In the genomic region with DNA sequence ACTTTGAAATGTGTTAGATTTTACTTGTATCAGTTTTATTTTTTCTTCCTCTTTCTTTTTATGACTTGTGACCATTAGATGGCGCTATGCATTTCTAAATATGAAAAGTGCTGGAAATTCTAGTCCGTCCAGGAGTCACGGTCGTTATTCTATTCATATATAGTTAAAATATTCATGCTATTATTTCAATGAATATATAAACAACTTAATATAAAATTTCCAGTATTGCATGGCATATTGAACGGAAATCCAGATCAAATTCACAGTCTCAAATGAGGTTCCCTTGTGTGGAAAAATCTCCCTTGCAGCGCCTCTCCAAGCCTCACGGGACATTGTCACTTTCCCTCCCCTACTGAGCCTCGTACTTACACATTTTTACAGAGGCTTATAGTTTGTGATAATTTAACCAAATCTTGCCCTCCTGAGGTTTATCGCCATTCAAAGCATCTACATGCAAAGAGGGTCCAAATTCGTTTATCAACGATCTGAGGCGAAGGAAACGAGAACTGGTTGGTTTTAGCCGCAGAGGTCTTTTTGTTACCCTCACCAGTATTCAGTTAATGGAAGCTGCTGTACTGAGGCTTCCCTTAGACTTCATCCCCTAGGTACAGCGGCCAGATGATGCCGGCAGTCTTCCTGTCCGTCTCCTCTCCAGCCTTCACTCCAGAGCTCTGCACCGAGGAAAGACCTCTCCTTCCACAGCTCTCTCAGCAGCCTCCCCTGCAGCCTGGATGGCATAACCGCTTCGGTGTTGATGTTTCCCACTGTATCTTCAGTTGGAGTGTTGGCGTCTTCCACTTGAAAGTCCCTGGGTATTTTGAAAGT, we compare ENCODE assay signal across 9 mouse cellular contexts. TPM values are rescaled to one million over a fixed set of nuclear protein-coding genes. Genes with fewer than 3 reads are reported as not detected.
DNase-seq lines count a peak whose midpoint lies in the region; ATAC-seq and TF ChIP-seq lines count a peak whose summit lies in the region.
"Had no signal": no experiment of that assay in that cellular context is flagged by ENCODE, and none has a peak within 500 bp of the region (broad histone marks: within the 10 kb centered on the region; RNA-seq: fewer than 3 reads in every experiment).

No protein-coding gene starts in this region.

- H3K4me3 ChIP-seq in E14TG2a.4 (replicated peaks; ENCODE audit: low read length): no peak overlapping the region
- H3K4me3 ChIP-seq in embryonic facial prominence, embryonic 15.5 days (replicated peaks): peak overlapping the region; percentile 36
- peak overlapping the region; percentile 23 for H3K4me3 ChIP-seq in intestine, embryonic 14.5 days (ENCODE audit: low read depth, low read length)

- DNase-seq in cerebellum, adult 9-10 months: peak; percentile 32
- DNase-seq in cerebellum, adult 11-12 months: no peak
- DNase-seq in intestine, embryonic 14.5 days (ENCODE audit: low spot score): peak; percentile 66
- DNase-seq in mesoderm, embryonic 11.5 days (ENCODE audit: low read depth, low spot score): peak; percentile 65
- DNase-seq in B cell, adult 2 months: no peak
- DNase-seq in ovary, adult 18-20 months (ENCODE audit: low spot score): no peak

- WGBS in embryonic facial prominence, embryonic 15.5 days: 15% methylated on average over 21 of the region's 21 CpGs
- 20% methylated on average over 21 of the region's 21 CpGs for WGBS in intestine, embryonic 14.5 days

- H3K27me3 ChIP-seq in E14TG2a.4 (ENCODE audit: insufficient read depth, low read length): no peaks in the 10 kb centered on the region
- no peaks in the 10 kb centered on the region for H3K27me3 ChIP-seq in embryonic facial prominence, embryonic 15.5 days
- H3K27me3 ChIP-seq in intestine, embryonic 14.5 days (replicated peaks; ENCODE audit: control insufficient read depth, insufficient read depth, low read length): no peaks in the 10 kb centered on the region; the same call in 1 of the 2 replicates

- no peaks in the 10 kb centered on the region for H3K36me3 ChIP-seq in E14TG2a.4 (ENCODE audit: insufficient read depth, low read length)
- no peaks in the 10 kb centered on the region for H3K36me3 ChIP-seq in embryonic facial prominence, embryonic 15.5 days
- H3K36me3 ChIP-seq in intestine, embryonic 14.5 days (ENCODE audit: control insufficient read depth, insufficient read depth, low read length): no peaks in the 10 kb centered on the region

- H3K4me1 ChIP-seq in E14TG2a.4 (replicated peaks; ENCODE audit: low read depth, low read length): peaks cover 3% of the 10 kb centered on the region; the same call in 1 of the 2 replicates
- H3K4me1 ChIP-seq in embryonic facial prominence, embryonic 15.5 days: 0 out of 2 replicates have a peak, but pooled peaks cover 4% of the 10 kb centered on the region
- no peaks in the 10 kb centered on the region for H3K4me1 ChIP-seq in intestine, embryonic 14.5 days (replicated peaks; ENCODE audit: control insufficient read depth, insufficient read depth, low read length)

- TF ChIP-seq CTCF in E14TG2a.4 (conservative IDR thresholded peaks at IDR 0.05; ENCODE audit: low read length): peak; percentile 27; the same call in 1 of the 2 replicates

- H3K9ac ChIP-seq in embryonic facial prominence, embryonic 15.5 days: no peak overlapping the region
- H3K9ac ChIP-seq in intestine, embryonic 14.5 days (ENCODE audit: low read length): 0 out of 2 replicates have a peak overlapping the region, but pooled peaks have one; percentile 13

- peak overlapping the region; percentile 61 for H3K4me2 ChIP-seq in embryonic facial prominence, embryonic 15.5 days (replicated peaks)
- H3K4me2 ChIP-seq in intestine, embryonic 14.5 days (ENCODE audit: low read length): peak overlapping the region; percentile 51

- no peaks in the 10 kb centered on the region for H3K9me3 ChIP-seq in E14TG2a.4 (ENCODE audit: low read length)
- no peaks in the 10 kb centered on the region for H3K9me3 ChIP-seq in embryonic facial prominence, embryonic 15.5 days (replicated peaks)
- no peaks in the 10 kb centered on the region for H3K9me3 ChIP-seq in intestine, embryonic 14.5 days (ENCODE audit: control insufficient read depth, low read length)

- no peak overlapping the region for H3K27ac ChIP-seq in embryonic facial prominence, embryonic 15.5 days (replicated peaks)
- no peak overlapping the region for H3K27ac ChIP-seq in intestine, embryonic 14.5 days (ENCODE audit: low read depth)

- ATAC-seq in embryonic facial prominence, embryonic 15.5 days (ENCODE audit: insufficient number of reproducible peaks, low FRiP score, low TSS enrichment, low read depth): no peak
- no peak for ATAC-seq in intestine, embryonic 14.5 days (replicated peaks; ENCODE audit: low FRiP score, low TSS enrichment, low read depth)

RNA-seq across cellular contexts. Expression of a gene that starts 18.8 kb away (rescaled TPM):
- 14.8 and 17.5 TPM in 2 replicates for polyA plus RNA-seq in embryonic facial prominence, embryonic 15.5 days (2015; fragmentation: Nextera tagmentation; extraction: Ambion mirVana)
- polyA plus RNA-seq in intestine, embryonic 14.5 days (2014; fragmentation: Nextera tagmentation; extraction: Ambion mirVana): 34.5 and 41.3 TPM in 2 replicates
- polyA plus RNA-seq: C2C12 had no signal

RNA-seq across cellular contexts. Expression of a gene that starts 19.6 kb away (rescaled TPM):
- polyA plus RNA-seq in embryonic facial prominence, embryonic 15.5 days (2015; fragmentation: Nextera tagmentation; extraction: Ambion mirVana): 20.0 and 21.0 TPM in 2 replicates
- 8.0 and 8.3 TPM in 2 replicates for polyA plus RNA-seq in intestine, embryonic 14.5 days (2014; fragmentation: Nextera tagmentation; extraction: Ambion mirVana)

Comparison
In these comparisons a context has a peak if more than half of its experiments do, and no peak if none do; other contexts are left out.
1. DNase-seq: peak in cerebellum, adult 9-10 months (single experiment), intestine, embryonic 14.5 days (single experiment) and mesoderm, embryonic 11.5 days (single experiment); none in cerebellum, adult 11-12 months (single experiment), B cell, adult 2 months (0 of 2) and ovary, adult 18-20 months (single experiment).